Mouse (Mus musculus): ENCODE data around the gene Ubl7. TPM values are rescaled to one million over a fixed set of nuclear protein-coding genes. Genes with fewer than 3 reads are reported as not detected.

Ubl7 gene
- total RNA-seq, 1 experiment = 21.2 TPM

DNA sequence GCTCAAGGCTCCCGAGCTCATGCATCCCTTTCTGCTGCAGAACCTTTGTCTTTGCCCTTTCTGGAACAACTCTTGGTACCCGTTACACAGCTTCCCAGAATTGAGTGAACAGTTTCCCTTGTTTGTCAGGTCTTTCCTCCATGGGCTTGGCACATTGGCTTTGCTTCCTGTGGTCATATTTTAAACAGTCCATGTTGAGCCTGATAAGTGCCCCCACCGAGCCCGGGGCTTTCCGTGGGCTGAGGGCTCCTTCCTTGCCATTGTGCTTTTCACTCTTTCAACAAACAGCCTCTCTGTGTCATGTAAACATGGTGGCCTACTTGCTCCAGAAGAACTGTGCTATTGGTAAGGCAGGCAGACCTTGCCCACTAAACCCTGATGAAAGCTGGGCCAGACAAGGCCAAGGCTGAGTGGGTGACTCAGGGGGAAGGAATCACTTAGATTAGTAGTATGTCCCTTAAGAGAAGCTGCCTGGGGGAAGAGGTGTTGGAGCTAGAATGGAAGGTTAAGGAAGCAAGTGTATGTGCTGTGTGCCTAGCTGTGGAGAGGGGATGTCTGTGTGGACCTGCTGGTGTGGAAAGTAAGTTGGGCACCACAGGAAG is 20.5 kb downstream of the Ubl7 start:
- TF ChIP-seq ZC3H11A (IDR thresholded peaks at IDR 0.05; ENCODE audit: borderline replicate concordance, low read depth, low read length) (no peak), MAFK (IDR thresholded peaks at IDR 0.05; ENCODE audit: insufficient read depth, low read depth, low read length) (no peak), CHD2 (IDR thresholded peaks at IDR 0.05; ENCODE audit: low read depth, low read length) (no peak), HCFC1 (IDR thresholded peaks at IDR 0.05; ENCODE audit: borderline replicate concordance, insufficient read depth, low read length) (no peak), ZNF384 (IDR thresholded peaks at IDR 0.05; ENCODE audit: low read depth, low read length) (no peak)
- Histone ChIP-seq H3K27ac (ENCODE audit: insufficient read depth, low read depth, low read length, poor library complexity, severe bottlenecking) (no peak overlapping the region), H3K9ac (ENCODE audit: insufficient read depth, low read depth, low read length, poor library complexity, severe bottlenecking) (no peak overlapping the region), H3K4me3 (ENCODE audit: insufficient read depth in 1 of 2, low read depth in 1 of 2, low read length in 2 of 2, poor library complexity in 1 of 2, severe bottlenecking in 1 of 2) (no peak overlapping the region), H3K36me3 (ENCODE audit: control insufficient read depth, insufficient read depth, low read length, poor library complexity, severe bottlenecking) (peaks cover 8% of the 10 kb centered on the region), H3K9me3 (ENCODE audit: control insufficient read depth, insufficient read depth, low read depth, low read length) (no peaks in the 10 kb centered on the region), H3K4me1 (ENCODE audit: control insufficient read depth in 2 of 2, insufficient read depth in 2 of 2, low read length in 2 of 2, poor library complexity in 1 of 2) (no peaks in the 10 kb centered on the region)
- DNase-seq (ENCODE audit: low read depth, low spot score) = no peak
- in situ Hi-C loops (cut with MboI; ENCODE audit: low sequenced_read_pairs in 2 of 2, unreplicated experiment in 2 of 2) = no loop called here

DNA sequence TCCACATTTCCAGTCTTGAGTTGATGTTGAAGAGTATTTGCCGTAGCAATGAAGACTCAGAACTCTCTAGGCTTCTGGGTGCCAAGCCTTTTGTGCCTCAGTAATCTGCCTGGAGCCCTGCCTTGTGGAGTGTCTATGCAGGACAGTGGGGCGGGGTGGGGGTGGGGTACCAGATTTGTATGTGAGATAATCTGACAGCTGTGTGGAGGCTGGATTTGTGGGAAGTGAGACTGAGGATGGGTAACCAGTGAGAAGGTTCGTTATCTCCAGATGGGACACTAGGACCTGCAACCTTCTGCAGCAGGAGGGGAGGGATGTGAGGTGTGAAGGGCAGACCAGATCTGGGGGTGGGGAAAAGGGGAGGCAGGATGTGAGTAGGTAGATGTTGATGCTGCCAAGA is 21.5 kb downstream of the Ubl7 start:
- H3K4me3 ChIP-seq (ENCODE audit: insufficient read depth in 1 of 2, low read depth in 1 of 2, low read length in 2 of 2, poor library complexity in 1 of 2, severe bottlenecking in 1 of 2) = no peak overlapping the region
- no peaks in the 10 kb centered on the region for H3K9me3 ChIP-seq (ENCODE audit: control insufficient read depth, insufficient read depth, low read depth, low read length)
- H3K27ac ChIP-seq (ENCODE audit: insufficient read depth, low read depth, low read length, poor library complexity, severe bottlenecking) = no peak overlapping the region
- TF ChIP-seq ZNF384 (IDR thresholded peaks at IDR 0.05; ENCODE audit: low read depth, low read length) (no peak), ZC3H11A (IDR thresholded peaks at IDR 0.05; ENCODE audit: borderline replicate concordance, low read depth, low read length) (no peak), MAFK (IDR thresholded peaks at IDR 0.05; ENCODE audit: insufficient read depth, low read depth, low read length) (no peak)
- peaks cover 5% of the 10 kb centered on the region; the same call in 1 of the 2 replicates for H3K36me3 ChIP-seq (ENCODE audit: control insufficient read depth, insufficient read depth, low read length, poor library complexity, severe bottlenecking)
- H3K9ac ChIP-seq (ENCODE audit: insufficient read depth, low read depth, low read length, poor library complexity, severe bottlenecking) = no peak overlapping the region
- in situ Hi-C loops (cut with MboI; ENCODE audit: low sequenced_read_pairs in 2 of 2, unreplicated experiment in 2 of 2) = no loop called here
- no peak for DNase-seq (ENCODE audit: low read depth, low spot score)
- H3K4me1 ChIP-seq (ENCODE audit: control insufficient read depth in 2 of 2, insufficient read depth in 2 of 2, low read length in 2 of 2, poor library complexity in 1 of 2) = no peaks in the 10 kb centered on the region

DNA sequence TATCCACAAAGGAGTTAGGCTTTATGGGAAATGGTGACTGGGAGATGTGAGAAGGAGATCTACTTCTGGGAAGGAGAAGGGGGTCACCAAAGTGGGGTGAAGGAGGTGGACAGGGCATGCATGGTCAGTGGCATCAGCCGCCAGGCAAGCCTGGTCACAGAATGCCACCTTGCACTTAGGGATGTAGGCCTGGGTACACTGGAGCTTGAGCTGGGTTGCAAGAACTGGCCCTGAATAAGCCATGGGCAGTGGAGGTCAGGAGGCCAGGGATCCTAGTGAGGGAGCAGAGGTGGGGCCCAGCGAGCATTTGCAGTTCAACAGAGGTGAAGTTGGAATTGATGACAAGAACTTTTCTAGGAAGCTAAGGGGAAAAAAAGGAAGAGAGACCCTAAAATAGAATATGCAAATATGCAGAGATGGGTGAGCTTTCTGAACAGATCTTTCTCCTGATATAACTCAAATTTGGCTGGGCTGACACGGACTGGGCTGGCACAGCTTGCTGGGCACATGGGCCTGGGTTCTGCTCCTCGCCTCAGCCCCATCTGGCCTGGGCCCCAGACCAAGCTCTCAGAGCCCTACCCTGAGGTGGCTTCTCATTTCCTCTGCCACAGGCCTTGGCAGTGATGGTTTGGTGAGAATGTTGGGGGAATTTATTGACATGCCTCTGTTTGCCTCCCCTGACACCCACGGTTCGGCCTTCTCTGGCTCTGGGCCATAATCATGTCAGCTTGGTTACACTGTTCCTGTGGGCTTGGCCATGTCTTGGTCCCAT is 22.2 kb downstream of the Ubl7 start:
- DNase-seq (ENCODE audit: low read depth, low spot score) = no peak
- H3K9ac ChIP-seq (ENCODE audit: insufficient read depth, low read depth, low read length, poor library complexity, severe bottlenecking) = no peak overlapping the region
- in situ Hi-C loops (cut with MboI; ENCODE audit: low sequenced_read_pairs in 2 of 2, unreplicated experiment in 2 of 2) = no loop called here
- H3K4me3 ChIP-seq (ENCODE audit: insufficient read depth in 1 of 2, low read depth in 1 of 2, low read length in 2 of 2, poor library complexity in 1 of 2, severe bottlenecking in 1 of 2) = no peak overlapping the region
- H3K36me3 ChIP-seq (ENCODE audit: control insufficient read depth, insufficient read depth, low read length, poor library complexity, severe bottlenecking) = peaks cover 5% of the 10 kb centered on the region; the same call in 1 of the 2 replicates
- TF ChIP-seq ZNF384 (IDR thresholded peaks at IDR 0.05; ENCODE audit: low read depth, low read length) = no peak
- TF ChIP-seq HCFC1 (IDR thresholded peaks at IDR 0.05; ENCODE audit: borderline replicate concordance, insufficient read depth, low read length) = no peak
- no peak for TF ChIP-seq MAFK (IDR thresholded peaks at IDR 0.05; ENCODE audit: insufficient read depth, low read depth, low read length)
- TF ChIP-seq ZC3H11A (IDR thresholded peaks at IDR 0.05; ENCODE audit: borderline replicate concordance, low read depth, low read length) = no peak
- no peak for TF ChIP-seq CHD2 (IDR thresholded peaks at IDR 0.05; ENCODE audit: low read depth, low read length)
- H3K9me3 ChIP-seq (ENCODE audit: control insufficient read depth, insufficient read depth, low read depth, low read length) = no peaks in the 10 kb centered on the region
- no peak overlapping the region for H3K27ac ChIP-seq (ENCODE audit: insufficient read depth, low read depth, low read length, poor library complexity, severe bottlenecking)
- H3K4me1 ChIP-seq (ENCODE audit: control insufficient read depth in 2 of 2, insufficient read depth in 2 of 2, low read length in 2 of 2, poor library complexity in 1 of 2) = no peaks in the 10 kb centered on the region

DNA sequence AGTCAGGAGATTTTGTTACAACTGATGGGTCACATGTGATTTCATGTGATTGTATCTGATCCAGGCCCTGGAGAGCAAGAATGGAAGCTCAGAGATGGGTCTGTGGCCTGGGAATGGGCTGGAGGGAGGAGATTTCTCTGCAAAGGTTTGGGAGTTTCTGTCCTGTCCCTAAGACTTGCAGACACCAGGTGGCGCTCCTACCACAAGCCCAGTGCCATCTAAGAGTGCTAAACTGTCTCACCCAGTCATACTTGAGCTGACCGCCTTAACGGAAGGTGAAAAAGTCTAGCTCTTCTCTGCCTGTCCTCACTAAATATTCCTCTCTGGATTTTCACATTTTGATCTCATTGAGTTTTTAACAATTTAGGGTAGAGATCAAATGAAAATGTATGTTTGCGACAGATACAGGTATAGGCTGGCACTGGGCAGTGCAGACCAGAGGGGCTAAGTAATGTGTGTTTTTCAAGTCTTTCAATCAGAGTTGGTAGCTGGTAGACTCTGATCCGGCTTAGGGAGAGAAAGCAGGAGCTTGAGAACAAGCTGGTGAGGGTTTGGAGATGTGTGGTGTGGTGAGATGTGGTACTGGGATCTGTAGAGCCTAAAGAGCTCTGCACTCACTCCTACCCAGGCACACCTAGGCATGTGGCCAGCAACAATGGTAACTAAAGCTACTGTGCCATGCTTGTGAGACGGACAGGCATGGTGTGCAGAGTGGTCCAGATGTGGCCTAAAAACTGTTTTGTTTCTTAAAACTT is 25.1 kb downstream of the Ubl7 start:
- DNase-seq (ENCODE audit: low read depth, low spot score) = peak; percentile 79
- peaks cover 0 to 2% of the 10 kb centered on the region in 2 experiments; a peak in 2 of 4 replicates for H3K4me1 ChIP-seq (ENCODE audit: control insufficient read depth in 2 of 2, insufficient read depth in 2 of 2, low read length in 2 of 2, poor library complexity in 1 of 2)
- H3K9me3 ChIP-seq (ENCODE audit: control insufficient read depth, insufficient read depth, low read depth, low read length) = no peaks in the 10 kb centered on the region
- no peak overlapping the region for H3K9ac ChIP-seq (ENCODE audit: insufficient read depth, low read depth, low read length, poor library complexity, severe bottlenecking)
- no peak overlapping the region for H3K27ac ChIP-seq (ENCODE audit: insufficient read depth, low read depth, low read length, poor library complexity, severe bottlenecking)
- H3K36me3 ChIP-seq (ENCODE audit: control insufficient read depth, insufficient read depth, low read length, poor library complexity, severe bottlenecking) = no peaks in the 10 kb centered on the region
- TF ChIP-seq MAFK (IDR thresholded peaks at IDR 0.05; ENCODE audit: insufficient read depth, low read depth, low read length) (no peak), ZC3H11A (IDR thresholded peaks at IDR 0.05; ENCODE audit: borderline replicate concordance, low read depth, low read length) (peak; percentile 65; the same call in 1 of the 2 replicates), CHD2 (IDR thresholded peaks at IDR 0.05; ENCODE audit: low read depth, low read length) (no peak), ZNF384 (IDR thresholded peaks at IDR 0.05; ENCODE audit: low read depth, low read length) (no peak), HCFC1 (IDR thresholded peaks at IDR 0.05; ENCODE audit: borderline replicate concordance, insufficient read depth, low read length) (no peak)
- H3K4me3 ChIP-seq (ENCODE audit: insufficient read depth in 1 of 2, low read depth in 1 of 2, low read length in 2 of 2, poor library complexity in 1 of 2, severe bottlenecking in 1 of 2) = no peak overlapping the region
- in situ Hi-C loops (cut with MboI; ENCODE audit: low sequenced_read_pairs in 2 of 2, unreplicated experiment in 2 of 2) = loop anchor here in 1 of 2 experiments (5.0 kb wide), 1 partner anchor 61 kb away; no protein-coding TSS in a partner anchor
